8 mouse cellular contexts compared by ENCODE assay signal in genomic region chr6:4003890-4004306, GRCm38 (mm10). TPM values are rescaled to one million over a fixed set of nuclear protein-coding genes. Genes with fewer than 3 reads are reported as not detected.
A peak's percentile ranks its signal among the peaks of the same experiment; 100 is the strongest.
DNase-seq lines count a peak whose midpoint lies in the region; ATAC-seq lines count a peak whose summit lies in the region.

TSS of gene Gng11 (plus strand) at chr6:4003904.

- under 1% methylated on average over 19 of the region's 19 CpGs for WGBS in intestine, embryonic 14.5 days

- H3K4me1 ChIP-seq in intestine, embryonic 14.5 days (replicated peaks; ENCODE audit: control insufficient read depth, insufficient read depth, low read length), result no peaks in the 10 kb centered on the region

- H3K36me3 ChIP-seq in intestine, embryonic 14.5 days (ENCODE audit: control insufficient read depth, insufficient read depth, low read length), result 0 out of 2 replicates have a peak, but pooled peaks cover 4% of the 10 kb centered on the region

- H3K27me3 ChIP-seq in intestine, embryonic 14.5 days (replicated peaks; ENCODE audit: control insufficient read depth, insufficient read depth, low read length), result no peaks in the 10 kb centered on the region

- H3K4me2 ChIP-seq in intestine, embryonic 14.5 days (ENCODE audit: low read length), result peak within 1 kb of the TSS; percentile 65

- peak within 1 kb of the TSS; percentile 71 for H3K9ac ChIP-seq in intestine, embryonic 14.5 days (ENCODE audit: low read length)

- peak within 1 kb of the TSS; percentile 81 for H3K27ac ChIP-seq in intestine, embryonic 14.5 days (ENCODE audit: low read depth)

- intact Hi-C loops in gastrocnemius, postnatal 36 days (cut with DNase I), result no loop called here
- intact Hi-C loops in left cerebral cortex, postnatal 14 days (cut with DNase I), result no loop called here

- ATAC-seq in intestine, embryonic 14.5 days (replicated peaks; ENCODE audit: low FRiP score, low TSS enrichment, low read depth), result peak; percentile 83
- peak; percentile 75 for ATAC-seq in megakaryocyte, adult 5-6 weeks (ENCODE audit: poor library complexity, severe bottlenecking)
- ATAC-seq in inflammation-experienced regulatory T-cells, adult 6 months, result no peak

- peak; percentile 77 for DNase-seq in adrenal gland, postnatal 10 days
- DNase-seq in embryo, embryonic 10.5 days (ENCODE audit: low spot score), result peak; percentile 63
- DNase-seq in gastrocnemius, postnatal 36 days, result peak; percentile 74 to 82
- peak; percentile 87 for DNase-seq in intestine, embryonic 14.5 days (ENCODE audit: low spot score)
- peak in 1 of 2 experiments; percentile 6 for DNase-seq in left cerebral cortex, postnatal 14 days (ENCODE audit: low spot score in 2 of 2)
- DNase-seq in right cerebral cortex, postnatal 25 days, result peak; percentile 21

- peak within 1 kb of the TSS; percentile 44 for H3K4me3 ChIP-seq in intestine, embryonic 14.5 days (ENCODE audit: low read depth, low read length)

- no peaks in the 10 kb centered on the region for H3K9me3 ChIP-seq in intestine, embryonic 14.5 days (ENCODE audit: control insufficient read depth, low read length)

RNA-seq across cellular contexts. Expression of gene Gng11, which starts in this region (rescaled TPM):
- 10 to 100 TPM; 65.8 to 74.1 TPM for total RNA-seq in adrenal gland, postnatal 10 days (2021)
- 10 to 100 TPM; 17.8 to 22.3 TPM for total RNA-seq in gastrocnemius, postnatal 36 days (2021)
- polyA plus RNA-seq in intestine, embryonic 14.5 days (2014; fragmentation: Nextera tagmentation; extraction: Ambion mirVana), result 74.4 and 80.3 TPM in 2 replicates
- total RNA-seq in left cerebral cortex, postnatal 14 days (2021), result 10 to 100 TPM; 10.4 to 11.3 TPM
- 1.3 and 2.5 TPM in 2 replicates for total RNA-seq in megakaryocyte, adult 5-6 weeks (2015)
- 1.5 TPM in 1 of 2 replicates, not detected in the other for total RNA-seq in megakaryocyte, adult 5-6 weeks (2017)
- not detected for polyA plus RNA-seq in inflammation-experienced regulatory T-cells, adult 6 months (2017; shearing (Covaris generic))

Comparison
In these comparisons a context has a peak if more than half of its experiments do, and no peak if none do; other contexts are left out.
1. RNA of gene Gng11 (polyA plus RNA-seq): 74.4 to 80.3 TPM in intestine, embryonic 14.5 days; not detected in inflammation-experienced regulatory T-cells, adult 6 months; every median in the first group is over 10 times any median in the second.